Mouse (Mus musculus) thymus, adult 2 months (tissue): ENCODE measurements around the gene Gimap3. TPM values are rescaled to one million over a fixed set of nuclear protein-coding genes. Genes with fewer than 3 reads are reported as not detected.

Source experiments
- DNase-seq: peaks from one replicate; pipeline ENCODE4 v3.0.0; 2021
- H3K27ac ChIP-seq: fragments of 200-500 bp; 2 replicates; pipeline ENCODE4 v1.5.1; 2012; ENCODE audit warnings: low read length, control low read depth; ENCODE audit not compliant: control insufficient read depth, insufficient read depth
- H3K27me3 ChIP-seq: fragments of 200-500 bp; 2 replicates; pipeline ENCODE4 v1.6.1; 2012; ENCODE audit warnings: mild to moderate bottlenecking, low read length, moderate library complexity, mixed read lengths; ENCODE audit not compliant: control insufficient read depth, insufficient read depth
- H3K36me3 ChIP-seq: fragments of 200-500 bp; 2 replicates; pipeline ENCODE4 v1.6.1; 2012; ENCODE audit warnings: mild to moderate bottlenecking, low read length, moderate library complexity; ENCODE audit not compliant: control insufficient read depth, insufficient read depth
- H3K4me1 ChIP-seq: fragments of 200-500 bp; replicated peaks from 2 replicates; pipeline ENCODE4 v1.6.1; 2012; ENCODE audit warnings: low read length; ENCODE audit not compliant: control insufficient read depth, insufficient read depth
- H3K4me3 ChIP-seq: fragments of 200-500 bp; 2 replicates; pipeline ENCODE4 v1.5.1; 2012; ENCODE audit warnings: mild to moderate bottlenecking, low read length, control low read depth, moderate library complexity; ENCODE audit not compliant: control insufficient read depth, insufficient read depth
- CTCF ChIP-seq: fragments of 200-500 bp; IDR thresholded peaks from 2 replicates; pipeline ENCODE4 v1.5.1; 2012; ENCODE audit warnings: mild to moderate bottlenecking, control low read depth, low read length, moderate library complexity, borderline replicate concordance; ENCODE audit not compliant: control insufficient read depth, poor library complexity, insufficient read depth; ENCODE audit errors: extremely low read depth
- POLR2A ChIP-seq: fragments of 200-500 bp; IDR thresholded peaks from 2 replicates; pipeline ENCODE4 v1.6.1; 2012; ENCODE audit warnings: mild to moderate bottlenecking, low read length, control low read depth, moderate library complexity; ENCODE audit not compliant: control insufficient read depth, poor library complexity, insufficient read depth; ENCODE audit errors: extremely low read depth
- WGBS: fragments of 180-500 bp; shearing (Covaris S2); methylation state at CpG from one replicate; pipeline ENCODE4 v1.1.7; 2018; 5-methylcytosine and 5-hydroxymethylcytosine counted together
- polyA plus RNA-seq: library from polyadenylated mRNA; depleted of rRNA; stranded (reverse); fragments of >200 nt; gene quantifications from 2 replicates; pipeline ENCODE4 v1.2.3, GENCODE M21; 2012

Gimap3 gene
- polyA plus RNA-seq, 1 experiment, result 61.3 TPM

- TF ChIP-seq CTCF (no peak), POLR2A (no peak)
- Histone ChIP-seq H3K4me3 (peak within 1 kb of the TSS; percentile 49), H3K4me1 (peaks cover 43% of the 10 kb centered on the region), H3K27me3 (no peaks in the 10 kb centered on the region), H3K27ac (peak within 1 kb of the TSS; percentile 87), H3K36me3 (peaks cover 14% of the 10 kb centered on the region)
- 10% methylated on average over 16 of the region's 16 CpGs for WGBS
- DNase-seq, result peak; percentile 68
Observed at GRCm38 (mm10) chr6:48745959-48746889, 24.4 kb downstream of the Gimap3 start, which contains the start of gene Gimap5. TSS of gene Gimap5 (plus strand) at chr6:48746197.

- Histone ChIP-seq H3K4me1 (peaks cover 43% of the 10 kb centered on the region), H3K27ac (peak overlapping the region; percentile 87), H3K27me3 (no peaks in the 10 kb centered on the region), H3K36me3 (peaks cover 14% of the 10 kb centered on the region), H3K4me3 (peak overlapping the region; percentile 46)
- no peak for DNase-seq
- TF ChIP-seq CTCF, result no peak
- TF ChIP-seq POLR2A, result no peak
- WGBS, result 22% methylated on average over 2 of the region's 2 CpGs
Observed at GRCm38 (mm10) chr6:48745490-48745889, 25.2 kb downstream of the Gimap3 start.

DNA sequence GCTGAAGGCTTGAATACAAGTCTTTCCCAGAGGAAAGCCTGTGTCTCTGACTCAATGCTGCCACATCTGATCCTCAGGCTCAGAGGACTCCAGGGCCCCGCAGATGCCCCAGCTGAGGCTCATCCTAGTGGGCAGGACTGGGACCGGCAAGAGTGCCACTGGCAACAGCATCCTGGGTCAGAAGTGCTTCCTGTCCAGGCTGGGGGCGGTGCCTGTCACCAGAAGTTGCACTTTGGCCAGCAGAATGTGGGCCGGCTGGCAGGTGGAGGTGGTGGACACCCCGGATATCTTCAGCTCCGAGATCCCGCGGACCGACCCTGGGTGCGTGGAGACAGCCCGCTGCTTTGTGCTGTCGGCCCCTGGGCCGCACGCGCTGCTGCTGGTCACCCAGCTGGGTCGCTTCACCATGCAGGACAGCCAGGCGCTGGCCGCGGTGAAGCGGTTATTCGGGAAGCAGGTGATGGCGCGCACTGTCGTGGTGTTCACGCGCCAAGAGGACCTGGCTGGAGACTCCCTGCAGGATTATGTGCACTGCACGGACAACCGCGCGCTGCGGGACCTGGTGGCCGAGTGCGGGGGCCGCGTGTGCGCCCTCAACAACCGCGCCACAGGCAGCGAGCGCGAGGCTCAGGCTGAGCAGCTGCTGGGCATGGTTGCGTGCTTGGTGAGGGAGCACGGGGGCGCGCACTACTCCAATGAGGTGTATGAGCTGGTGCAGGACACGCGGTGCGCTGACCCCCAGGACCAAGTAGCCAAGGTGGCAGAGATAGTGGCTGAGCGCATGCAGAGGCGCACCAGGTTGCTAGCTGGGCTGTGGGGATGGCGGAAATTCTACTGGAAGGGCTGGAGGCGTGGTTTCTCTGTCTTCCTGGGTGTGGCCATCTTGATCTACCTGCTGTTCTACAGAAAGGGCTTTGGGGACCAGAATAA lies 28.0 kb downstream of the Gimap3 start:
- Histone ChIP-seq H3K27ac (peak overlapping the region; percentile 99; the same call in 1 of the 2 replicates), H3K27me3 (no peaks in the 10 kb centered on the region), H3K4me3 (no peak overlapping the region), H3K4me1 (peaks cover 42% of the 10 kb centered on the region), H3K36me3 (peaks cover 14% of the 10 kb centered on the region)
- DNase-seq, result no peak
- TF ChIP-seq POLR2A, result no peak
- no peak for TF ChIP-seq CTCF
- WGBS, result 90% methylated on average over 52 of the region's 52 CpGs

DNA sequence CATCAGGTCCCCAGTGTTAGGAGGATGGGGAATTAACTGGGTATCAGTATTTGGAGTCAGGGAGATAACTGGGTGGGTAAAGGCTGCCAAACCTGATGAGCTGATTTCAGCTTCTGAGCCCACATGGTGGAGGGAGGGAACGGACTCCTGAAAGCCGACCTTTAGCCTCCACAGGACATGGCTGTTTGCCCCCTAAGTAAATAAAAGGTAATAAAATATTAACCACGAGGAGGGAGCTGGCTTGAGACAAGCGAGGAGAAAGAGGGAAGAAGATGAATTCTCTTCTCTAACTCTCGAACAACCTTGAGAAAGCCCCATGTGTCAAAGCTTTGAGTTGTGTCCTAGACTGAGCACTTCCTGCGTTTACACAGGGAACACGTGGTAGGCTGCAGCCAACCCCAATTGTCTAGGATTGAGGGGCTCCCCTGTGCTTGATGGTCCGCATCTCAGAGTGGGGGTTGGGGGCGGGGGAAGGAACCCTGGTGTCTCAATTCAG lies 28.9 kb downstream of the Gimap3 start:
- WGBS, result 47% methylated on average over 9 of the region's 9 CpGs
- DNase-seq, result no peak
- Histone ChIP-seq H3K27me3 (no peaks in the 10 kb centered on the region), H3K27ac (peak overlapping the region; percentile 99), H3K36me3 (peaks cover 14% of the 10 kb centered on the region), H3K4me3 (peak overlapping the region; percentile 98), H3K4me1 (peaks cover 40% of the 10 kb centered on the region)
- TF ChIP-seq POLR2A, result no peak
- no peak for TF ChIP-seq CTCF

DNA sequence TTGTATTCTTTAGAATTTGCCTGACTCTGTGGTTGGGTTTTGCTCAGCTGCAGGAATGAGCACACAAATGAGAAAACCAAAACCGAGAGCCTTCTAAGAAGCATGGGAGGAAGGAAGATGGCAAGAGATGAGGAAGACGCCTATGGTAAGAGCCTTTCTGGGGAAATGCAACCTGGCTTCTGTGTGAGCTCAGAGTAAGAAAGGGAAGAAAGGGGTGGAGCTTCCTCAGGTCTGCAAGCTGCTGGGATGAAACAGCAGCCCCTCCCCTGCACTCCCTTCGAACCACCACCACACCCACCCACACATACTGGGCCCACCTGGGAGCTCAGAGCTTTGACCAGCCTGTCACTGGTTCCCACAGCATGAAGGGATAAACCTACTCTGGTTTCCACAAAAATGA lies 29.4 kb downstream of the Gimap3 start:
- 4% methylated on average over 3 of the region's 3 CpGs for WGBS
- Histone ChIP-seq H3K4me1 (peaks cover 40% of the 10 kb centered on the region), H3K27me3 (no peaks in the 10 kb centered on the region), H3K27ac (peak overlapping the region; percentile 99), H3K4me3 (peak overlapping the region; percentile 98), H3K36me3 (peaks cover 14% of the 10 kb centered on the region)
- DNase-seq, result peak; percentile 62
- TF ChIP-seq POLR2A (no peak), CTCF (no peak)
